Mouse (Mus musculus): ENCODE results near the gene Htra2. TPM values are rescaled to one million over a fixed set of nuclear protein-coding genes. Genes with fewer than 3 reads are reported as not detected.

The Htra2 gene
- polyA plus RNA-seq, 1 experiment: 119 TPM

- Histone ChIP-seq H3ac (ENCODE audit: control insufficient read depth, insufficient read length, low read depth) (peak within 1 kb of the TSS; percentile 95), H3K27me3 (ENCODE audit: control insufficient read depth, insufficient read depth, insufficient read length) (peaks cover 2% of the 10 kb centered on the region), H3K4me3 (ENCODE audit: insufficient read depth, poor library complexity, severe bottlenecking) (peak within 1 kb of the TSS; percentile 80), H3K79me3 (ENCODE audit: low read depth) (peaks cover 6% of the 10 kb centered on the region), H3K79me2 (ENCODE audit: control insufficient read depth, insufficient read depth) (peaks cover 14% of the 10 kb centered on the region), H3K36me3 (ENCODE audit: control insufficient read depth, insufficient read depth) (peaks cover 13% of the 10 kb centered on the region)
- TF ChIP-seq FOSL1 (IDR thresholded peaks at IDR 0.05; ENCODE audit: insufficient read depth, low read length, poor library complexity, severe bottlenecking) (no peak), MAX (IDR thresholded peaks at IDR 0.05) (no peak), MYOD1 (IDR thresholded peaks at IDR 0.05; ENCODE audit: control insufficient read depth, insufficient read length, low read depth) (no peak), USF1 (IDR thresholded peaks at IDR 0.05; ENCODE audit: low read depth) (no peak), CEBPB (IDR thresholded peaks at IDR 0.05; ENCODE audit: low read depth) (no peak)
Observed at GRCm38 (mm10) chr6:83077630-83078323, 22.7 kb upstream of the Htra2 start, which contains the start of gene Pcgf1. Gene Pcgf1 (plus strand): TSS chr6:83077869.

GRCm38 (mm10) chr6:83074979-83075378 lies 19.9 kb upstream of the Htra2 start:
- peaks cover 8% of the 10 kb centered on the region for H3K36me3 ChIP-seq (ENCODE audit: control insufficient read depth, insufficient read depth)
- peaks cover 14% of the 10 kb centered on the region for H3K79me2 ChIP-seq (ENCODE audit: control insufficient read depth, insufficient read depth)
- no peak overlapping the region for H3ac ChIP-seq (ENCODE audit: control insufficient read depth, insufficient read length, low read depth)
- TF ChIP-seq CEBPB (IDR thresholded peaks at IDR 0.05; ENCODE audit: low read depth): no peak
- TF ChIP-seq CTCF (IDR thresholded peaks at IDR 0.05; ENCODE audit: control insufficient read depth, insufficient read depth, insufficient read length): no peak
- no peak for TF ChIP-seq USF1 (IDR thresholded peaks at IDR 0.05; ENCODE audit: low read depth)
- no peak for TF ChIP-seq FOSL1 (IDR thresholded peaks at IDR 0.05; ENCODE audit: insufficient read depth, low read length, poor library complexity, severe bottlenecking)
- TF ChIP-seq MYOD1 (IDR thresholded peaks at IDR 0.05; ENCODE audit: control insufficient read depth, insufficient read length, low read depth): no peak
- no peak for TF ChIP-seq MAX (IDR thresholded peaks at IDR 0.05)
- no peak for TF ChIP-seq MYOG (IDR thresholded peaks at IDR 0.05; ENCODE audit: control insufficient read depth, extremely low read depth, insufficient read length)
- H3K4me3 ChIP-seq (ENCODE audit: insufficient read depth, poor library complexity, severe bottlenecking): no peak overlapping the region
- peaks cover 30% of the 10 kb centered on the region for H3K27me3 ChIP-seq (ENCODE audit: control insufficient read depth, insufficient read depth, insufficient read length)
- peaks cover 6% of the 10 kb centered on the region for H3K79me3 ChIP-seq (ENCODE audit: low read depth)

- H3K4me3 ChIP-seq (ENCODE audit: insufficient read depth, poor library complexity, severe bottlenecking): no peak overlapping the region
- TF ChIP-seq CTCF (IDR thresholded peaks at IDR 0.05; ENCODE audit: control insufficient read depth, insufficient read depth, insufficient read length) (no peak), FOSL1 (IDR thresholded peaks at IDR 0.05; ENCODE audit: insufficient read depth, low read length, poor library complexity, severe bottlenecking) (no peak), MYOD1 (IDR thresholded peaks at IDR 0.05; ENCODE audit: control insufficient read depth, insufficient read length, low read depth) (no peak)
Observed at GRCm38 (mm10) chr6:83071220-83071619, 16.1 kb upstream of the Htra2 start.

GRCm38 (mm10) chr6:83070311-83071219 lies 15.5 kb upstream of the Htra2 start:
- Histone ChIP-seq H3K27me3 (ENCODE audit: control insufficient read depth, insufficient read depth, insufficient read length) (peaks cover 65% of the 10 kb centered on the region), H3K79me2 (ENCODE audit: control insufficient read depth, insufficient read depth) (no peaks in the 10 kb centered on the region), H3K79me3 (ENCODE audit: low read depth) (no peaks in the 10 kb centered on the region), H3ac (ENCODE audit: control insufficient read depth, insufficient read length, low read depth) (no peak overlapping the region), H3K4me3 (ENCODE audit: insufficient read depth, poor library complexity, severe bottlenecking) (no peak overlapping the region), H3K36me3 (ENCODE audit: control insufficient read depth, insufficient read depth) (no peaks in the 10 kb centered on the region)
- TF ChIP-seq MYOG (IDR thresholded peaks at IDR 0.05; ENCODE audit: control insufficient read depth, extremely low read depth, insufficient read length): no peak
- TF ChIP-seq USF1 (IDR thresholded peaks at IDR 0.05; ENCODE audit: low read depth): no peak
- no peak for TF ChIP-seq MAX (IDR thresholded peaks at IDR 0.05)
- TF ChIP-seq MYOD1 (IDR thresholded peaks at IDR 0.05; ENCODE audit: control insufficient read depth, insufficient read length, low read depth): no peak
- no peak for TF ChIP-seq CEBPB (IDR thresholded peaks at IDR 0.05; ENCODE audit: low read depth)
- TF ChIP-seq FOSL1 (IDR thresholded peaks at IDR 0.05; ENCODE audit: insufficient read depth, low read length, poor library complexity, severe bottlenecking): no peak
- TF ChIP-seq CTCF (IDR thresholded peaks at IDR 0.05; ENCODE audit: control insufficient read depth, insufficient read depth, insufficient read length): no peak

More at GRCm38 (mm10) chr6:83071220-83071619, 16.1 kb upstream of the Htra2 start:
- Histone ChIP-seq H3K27me3 (ENCODE audit: control insufficient read depth, insufficient read depth, insufficient read length) (peaks cover 62% of the 10 kb centered on the region), H3K79me2 (ENCODE audit: control insufficient read depth, insufficient read depth) (no peaks in the 10 kb centered on the region), H3ac (ENCODE audit: control insufficient read depth, insufficient read length, low read depth) (no peak overlapping the region), H3K79me3 (ENCODE audit: low read depth) (no peaks in the 10 kb centered on the region), H3K36me3 (ENCODE audit: control insufficient read depth, insufficient read depth) (no peaks in the 10 kb centered on the region)

- no peak for TF ChIP-seq CEBPB (IDR thresholded peaks at IDR 0.05; ENCODE audit: low read depth)
- no peak for TF ChIP-seq MAX (IDR thresholded peaks at IDR 0.05)
- TF ChIP-seq USF1 (IDR thresholded peaks at IDR 0.05; ENCODE audit: low read depth): no peak
- TF ChIP-seq MYOD1 (IDR thresholded peaks at IDR 0.05; ENCODE audit: control insufficient read depth, insufficient read length, low read depth): no peak
- no peak for TF ChIP-seq MYOG (IDR thresholded peaks at IDR 0.05; ENCODE audit: control insufficient read depth, extremely low read depth, insufficient read length)
- no peak for TF ChIP-seq CTCF (IDR thresholded peaks at IDR 0.05; ENCODE audit: control insufficient read depth, insufficient read depth, insufficient read length)
- TF ChIP-seq FOSL1 (IDR thresholded peaks at IDR 0.05; ENCODE audit: insufficient read depth, low read length, poor library complexity, severe bottlenecking): no peak
- no peaks in the 10 kb centered on the region for H3K36me3 ChIP-seq (ENCODE audit: control insufficient read depth, insufficient read depth)
- H3ac ChIP-seq (ENCODE audit: control insufficient read depth, insufficient read length, low read depth): no peak within 1 kb of the TSS
- no peaks in the 10 kb centered on the region for H3K79me3 ChIP-seq (ENCODE audit: low read depth)
- H3K4me3 ChIP-seq (ENCODE audit: insufficient read depth, poor library complexity, severe bottlenecking): no peak within 1 kb of the TSS
- no peaks in the 10 kb centered on the region for H3K79me2 ChIP-seq (ENCODE audit: control insufficient read depth, insufficient read depth)
- peaks cover 65% of the 10 kb centered on the region for H3K27me3 ChIP-seq (ENCODE audit: control insufficient read depth, insufficient read depth, insufficient read length)
Observed at GRCm38 (mm10) chr6:83070247-83070310, 15.0 kb upstream of the Htra2 start, which contains the start of gene Tlx2. Gene Tlx2 (minus strand): TSS chr6:83070293.
